Mouse (Mus musculus) bone marrow macrophage, adult 2 months (primary cell): Measurements from ENCODE around the gene Rhou. TPM values are rescaled to one million over a fixed set of nuclear protein-coding genes. Genes with fewer than 3 reads are reported as not detected.
"Not testable (repeated sequence)": the region's sequence is repeated elsewhere in the genome, so short reads cannot be mapped to it uniquely, and the experiment has no call there.

Experiments
- H3K27ac ChIP-seq: 2 replicates; pipeline ENCODE4 v1.5.1; 2012; ENCODE audit warnings: low read depth, low read length; ENCODE audit not compliant: insufficient read depth
- H3K4me1 ChIP-seq: 2 replicates; pipeline ENCODE4 v1.6.1; 2012; ENCODE audit warnings: low read length; ENCODE audit not compliant: control insufficient read depth, insufficient read depth
- H3K4me3 ChIP-seq: 2 replicates; pipeline ENCODE4 v1.5.1; 2012; ENCODE audit warnings: mild to moderate bottlenecking, low read length, moderate library complexity; ENCODE audit not compliant: insufficient read depth
- CTCF ChIP-seq: IDR thresholded peaks from 2 replicates; pipeline ENCODE4 v1.5.1; 2012; ENCODE audit warnings: low read depth, mild to moderate bottlenecking, low read length, moderate library complexity
- POLR2A ChIP-seq: IDR thresholded peaks from 2 replicates; pipeline ENCODE4 v1.6.1; 2012; ENCODE audit warnings: mild to moderate bottlenecking, low read depth, low read length, borderline replicate concordance
- polyA plus RNA-seq: library from polyadenylated mRNA; stranded (reverse); fragments of >200 nt; gene quantifications from 2 replicates; pipeline ENCODE4 v1.2.4, GENCODE M21; 2012; ENCODE audit not compliant: missing spikeins, insufficient read depth, insufficient read length

Rhou gene
- polyA plus RNA-seq, 1 experiment = 0.21 TPM

DNA sequence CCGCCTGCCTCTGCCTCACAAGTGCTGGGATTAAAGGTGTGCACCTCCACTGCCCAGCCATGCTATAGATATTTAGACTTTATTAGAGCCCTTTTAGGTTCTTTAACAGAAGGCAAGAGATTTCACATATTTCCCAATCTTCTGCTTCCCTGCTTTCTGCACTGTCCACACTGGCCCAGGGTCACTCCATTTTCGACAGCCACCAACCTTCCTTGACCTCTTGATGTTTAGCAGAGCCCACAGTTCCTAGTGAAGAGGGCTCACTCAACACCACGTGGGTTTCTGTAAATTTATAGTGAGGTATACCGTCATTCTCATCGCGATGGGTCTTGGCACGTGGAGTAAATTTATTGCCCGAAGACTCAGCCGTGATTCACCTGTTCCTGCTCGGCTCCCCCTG, 23.7 kb upstream of the Rhou start:
- H3K4me3 ChIP-seq = no peak overlapping the region
- peaks cover 34% of the 10 kb centered on the region for H3K4me1 ChIP-seq
- TF ChIP-seq CTCF (no peak), POLR2A (no peak)
- H3K27ac ChIP-seq = no peak overlapping the region

DNA sequence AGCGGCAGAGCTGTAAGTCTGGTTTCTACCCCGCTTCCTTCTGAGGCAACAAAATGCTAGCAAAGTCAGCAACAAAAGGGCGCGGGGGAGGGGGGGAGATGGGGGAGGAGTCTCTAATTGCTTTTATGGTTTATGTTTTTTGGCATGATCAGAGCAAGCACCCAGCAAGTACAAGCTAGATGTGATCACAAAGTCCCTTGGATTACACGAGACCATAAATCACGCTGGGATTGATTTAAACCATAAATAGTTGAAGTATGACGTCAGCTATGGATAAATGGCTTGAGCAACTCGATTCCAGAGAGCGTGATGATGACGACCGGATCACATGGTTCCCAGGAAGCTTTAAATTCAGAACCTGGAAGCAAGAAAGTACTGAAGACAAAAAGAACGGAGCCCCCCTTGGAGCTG, 22.9 kb upstream of the Rhou start:
- peak overlapping the region; percentile 86 for H3K27ac ChIP-seq
- peaks cover 34% of the 10 kb centered on the region for H3K4me1 ChIP-seq
- peak overlapping the region; percentile 39 for H3K4me3 ChIP-seq
- TF ChIP-seq POLR2A = no peak
- TF ChIP-seq CTCF = no peak

DNA sequence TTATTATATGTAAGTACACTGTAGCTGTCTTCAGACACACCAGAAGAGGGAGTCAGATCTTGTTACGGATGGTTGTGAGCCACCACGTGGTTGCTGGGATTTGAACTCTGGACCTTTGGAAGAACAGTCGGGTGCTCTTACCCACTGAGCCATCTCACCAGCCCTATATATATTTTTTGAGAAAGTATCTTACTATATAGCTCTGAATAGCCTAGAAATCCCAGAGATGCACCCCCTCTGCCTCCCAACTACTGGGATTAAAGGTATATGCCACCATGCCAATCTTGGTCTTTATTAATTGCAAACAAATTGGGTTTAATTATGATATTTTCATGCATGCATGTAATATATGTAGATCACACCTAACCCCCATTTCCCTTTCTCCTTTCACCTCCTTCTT, 22.0 kb upstream of the Rhou start:
- H3K4me1 ChIP-seq = peaks cover 34% of the 10 kb centered on the region
- not testable (repeated sequence) for H3K4me3 ChIP-seq, H3K27ac ChIP-seq

DNA sequence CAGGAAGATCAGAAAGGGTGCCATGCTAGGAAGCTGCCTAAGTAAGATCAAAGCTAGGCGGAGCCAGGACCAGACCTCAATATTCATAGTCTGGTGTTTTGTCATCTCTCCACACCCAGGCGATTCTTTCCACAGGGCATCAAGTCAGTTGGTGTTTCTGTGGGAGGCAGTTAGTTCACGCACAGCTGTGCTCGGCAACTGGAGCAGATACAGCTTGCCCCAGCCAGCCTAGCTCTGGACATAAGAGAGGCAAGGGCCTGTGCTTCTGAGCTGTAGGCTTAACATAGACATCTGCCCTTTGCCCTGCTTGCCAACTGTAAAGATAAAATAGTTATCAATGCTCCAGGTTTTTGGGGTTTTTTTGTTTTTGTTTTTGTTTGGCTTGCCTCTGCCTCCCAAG, 21.5 kb upstream of the Rhou start:
- Histone ChIP-seq H3K4me1 (peaks cover 34% of the 10 kb centered on the region), H3K4me3 (no peak overlapping the region), H3K27ac (no peak overlapping the region)
- TF ChIP-seq CTCF (no peak), POLR2A (no peak)

DNA sequence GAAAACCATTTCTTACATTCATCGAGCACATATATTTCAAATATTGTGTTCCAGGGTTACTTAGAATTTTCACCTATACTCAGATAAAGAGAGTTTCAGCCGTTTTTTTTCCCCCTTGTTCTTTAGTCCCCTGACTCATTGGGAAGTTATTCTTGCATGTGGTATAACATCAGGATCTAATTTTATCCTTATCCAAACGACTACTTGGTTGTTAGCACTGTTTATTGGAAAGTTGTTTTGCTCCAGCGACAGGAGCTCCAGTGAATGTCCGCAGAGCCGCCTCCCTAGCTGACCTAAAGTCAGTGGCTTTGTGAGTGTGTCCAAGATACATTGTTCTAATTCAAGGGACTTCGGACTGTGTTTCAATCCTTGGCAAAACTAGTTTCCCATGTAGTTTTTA, 19.9 kb upstream of the Rhou start:
- Histone ChIP-seq H3K27ac (peak overlapping the region; percentile 80), H3K4me3 (no peak overlapping the region)
- TF ChIP-seq POLR2A (no peak), CTCF (no peak)

DNA sequence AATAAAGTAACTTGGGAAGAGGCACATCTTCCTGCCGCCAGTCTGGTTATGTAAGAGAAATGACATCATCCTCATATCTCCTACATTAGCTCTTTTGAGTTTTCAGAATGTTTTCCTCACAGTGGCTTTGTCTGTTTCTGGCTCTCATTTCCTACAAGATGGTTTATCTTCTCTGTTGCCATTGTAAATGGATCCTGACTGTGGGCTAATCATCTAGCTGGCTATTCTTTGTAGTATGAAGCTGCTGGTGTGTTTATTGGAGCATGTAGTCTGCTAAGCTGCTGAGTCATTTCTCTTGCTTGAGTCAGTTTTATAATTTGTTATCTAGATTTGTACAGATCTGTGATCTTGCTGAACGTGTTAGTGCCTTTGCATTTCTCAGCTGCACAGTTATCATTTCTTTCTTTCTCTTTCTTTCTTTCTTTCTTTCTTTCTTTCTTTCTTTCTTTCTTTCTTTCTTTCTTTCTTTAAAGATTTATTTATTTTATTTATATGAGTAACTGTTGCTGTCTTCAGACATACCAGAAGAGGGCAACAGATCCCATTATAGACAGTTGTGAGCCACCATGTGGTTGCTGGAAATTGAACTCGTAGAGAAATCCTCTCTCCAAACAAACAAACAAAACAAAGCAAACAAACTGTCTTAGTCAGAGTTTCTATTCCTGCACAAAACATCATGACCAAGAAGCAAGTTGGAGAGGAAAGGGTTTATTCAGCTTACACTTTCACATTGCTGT, 19.2 kb upstream of the Rhou start:
- peak overlapping the region; percentile 80 for H3K27ac ChIP-seq
- H3K4me3 ChIP-seq = no peak overlapping the region
- TF ChIP-seq CTCF (no peak), POLR2A (no peak)
- peaks cover 25% of the 10 kb centered on the region for H3K4me1 ChIP-seq

More for the DNA sequence above, 19.9 kb upstream of the Rhou start:
- H3K4me1 ChIP-seq = peaks cover 31% of the 10 kb centered on the region

DNA sequence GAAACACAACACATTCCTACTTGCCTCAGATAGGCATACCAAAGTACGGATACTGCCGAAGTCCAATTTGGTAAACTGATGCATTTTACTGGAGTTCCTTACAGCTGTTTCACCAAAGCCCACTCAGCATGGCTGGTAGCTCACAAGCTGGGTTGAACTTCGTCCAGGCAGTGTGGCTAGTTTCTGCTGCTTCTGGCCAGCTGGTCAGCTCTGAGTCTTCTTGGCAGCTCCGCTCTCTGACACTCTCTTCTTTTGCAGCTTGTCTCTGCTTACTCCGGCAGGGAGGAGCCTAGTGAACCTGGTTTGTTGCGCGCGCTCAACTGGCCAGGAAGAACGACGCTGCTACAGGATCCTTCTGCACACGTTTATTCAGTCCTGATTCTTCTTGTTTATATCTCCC, 18.1 kb upstream of the Rhou start:
- TF ChIP-seq CTCF (no peak), POLR2A (no peak)
- H3K4me3 ChIP-seq = no peak overlapping the region
- no peak overlapping the region for H3K27ac ChIP-seq
- H3K4me1 ChIP-seq = peaks cover 22% of the 10 kb centered on the region

DNA sequence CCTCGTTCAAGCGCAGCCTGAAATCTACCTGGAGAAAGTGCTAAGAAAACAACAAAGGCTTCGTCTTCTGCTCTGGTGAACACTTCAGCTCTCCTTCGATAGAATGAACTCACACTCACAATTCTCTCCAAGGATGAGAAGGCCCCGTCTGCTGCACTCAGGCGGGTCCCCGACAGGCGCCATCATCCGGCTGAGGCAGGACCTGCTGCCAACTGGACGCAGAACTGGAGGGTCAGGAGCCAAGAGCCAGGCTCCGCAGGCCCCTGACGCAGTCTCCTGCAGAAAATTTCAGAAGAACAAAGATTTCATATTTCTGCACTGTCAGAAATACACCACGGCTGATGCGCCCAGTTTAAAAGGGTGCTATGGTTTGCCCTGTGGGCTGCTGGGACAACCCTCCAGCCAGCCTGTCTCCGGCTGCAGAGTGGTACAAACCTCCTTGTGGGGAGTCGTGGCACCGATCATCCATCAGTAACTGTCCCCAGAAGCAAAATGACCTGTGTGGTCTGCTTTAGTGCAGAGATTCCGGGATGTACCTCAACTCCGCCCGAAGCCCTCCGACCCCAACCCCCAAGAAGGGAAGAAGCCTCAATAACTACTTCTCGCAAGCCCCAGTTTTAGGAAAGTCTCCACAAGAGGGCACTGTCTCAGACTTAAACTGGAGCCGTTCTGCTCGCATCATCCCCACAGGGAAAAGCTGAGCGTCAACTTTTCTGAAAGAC, 10.2 kb upstream of the Rhou start:
- Histone ChIP-seq H3K4me1 (no peaks in the 10 kb centered on the region), H3K4me3 (no peak overlapping the region), H3K27ac (no peak overlapping the region)
- TF ChIP-seq CTCF = peak; percentile 68
- no peak for TF ChIP-seq POLR2A

DNA sequence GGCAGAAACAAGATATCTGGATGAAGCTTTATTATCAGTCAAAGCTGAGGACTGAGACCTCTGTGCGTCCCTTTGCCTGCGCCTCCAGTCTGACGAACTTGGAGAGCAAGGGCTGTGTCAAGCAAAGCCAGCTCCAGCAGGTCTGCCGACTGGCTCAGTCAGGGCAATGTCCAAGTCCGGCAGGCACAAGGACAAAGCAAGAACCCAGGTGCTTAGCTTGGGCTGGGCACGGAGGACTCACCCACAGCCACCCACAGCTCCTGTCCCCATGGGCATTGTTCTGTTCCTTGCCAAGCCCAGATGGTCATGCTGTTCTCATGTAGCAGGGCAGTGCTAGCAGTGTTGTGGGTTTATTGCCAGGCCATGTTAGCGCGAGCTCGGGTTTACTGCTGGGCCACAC, 8.5 kb upstream of the Rhou start:
- no peak for TF ChIP-seq POLR2A
- no peak for TF ChIP-seq CTCF
- no peak overlapping the region for H3K27ac ChIP-seq
- no peaks in the 10 kb centered on the region for H3K4me1 ChIP-seq
- H3K4me3 ChIP-seq = no peak overlapping the region
